Mouse (Mus musculus): ENCODE results near the gene Acer3.

Acer3 gene

DNA sequence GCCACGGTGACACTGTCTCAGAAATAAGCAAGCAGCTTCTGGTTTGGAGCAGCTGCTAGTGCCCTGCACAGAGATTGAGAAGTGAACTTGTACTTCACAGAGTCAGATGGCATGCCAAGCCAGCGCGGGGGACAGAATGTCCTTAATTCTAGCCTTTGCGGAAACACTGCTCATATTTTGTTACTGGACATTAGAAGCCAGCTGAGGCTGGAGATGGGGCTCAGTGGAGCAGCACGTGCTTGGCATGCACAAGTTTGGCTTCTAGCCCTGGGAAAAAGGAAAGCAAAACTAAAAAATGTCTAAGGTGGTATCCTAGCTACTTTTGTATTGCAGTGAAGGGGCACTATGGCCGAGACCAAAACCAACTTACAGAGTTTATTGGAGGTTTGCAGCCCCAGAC is 135.7 kb downstream of the Acer3 start:
- no peak for DNase-seq (ENCODE audit: low read depth, low spot score)

DNA sequence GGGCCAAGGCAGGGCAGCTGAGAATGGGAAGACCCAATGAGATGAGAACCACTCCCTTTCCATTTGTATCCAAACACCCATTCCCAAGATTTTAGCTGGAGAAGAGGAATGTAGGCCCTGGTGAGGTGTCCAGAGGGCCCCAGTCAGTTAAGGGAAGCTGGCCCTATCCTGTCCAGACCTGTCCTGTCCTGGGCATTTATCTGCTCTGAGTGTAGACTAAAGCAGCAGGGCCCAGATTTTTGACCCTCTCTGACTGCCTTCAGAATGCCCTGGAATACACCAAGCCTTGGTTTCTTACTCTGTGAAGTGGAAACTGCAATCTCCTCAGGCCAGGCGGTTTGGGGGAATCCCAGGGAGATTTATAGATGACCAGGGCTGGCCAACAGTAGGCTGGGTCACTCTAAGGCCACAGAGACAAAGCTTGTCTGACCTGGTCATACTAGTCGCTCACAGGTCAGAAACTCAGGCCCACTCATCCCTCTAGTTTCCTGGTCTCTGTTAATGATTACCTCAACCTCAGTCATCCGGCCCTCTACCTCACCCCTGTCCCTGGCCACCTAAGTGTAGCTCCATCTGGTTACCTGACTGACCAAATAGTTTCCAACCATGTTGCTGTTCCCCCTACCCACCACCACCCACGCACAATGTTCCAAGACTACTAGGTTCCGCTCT is 142.3 kb downstream of the Acer3 start:
- DNase-seq (ENCODE audit: low read depth, low spot score) = no peak

DNA sequence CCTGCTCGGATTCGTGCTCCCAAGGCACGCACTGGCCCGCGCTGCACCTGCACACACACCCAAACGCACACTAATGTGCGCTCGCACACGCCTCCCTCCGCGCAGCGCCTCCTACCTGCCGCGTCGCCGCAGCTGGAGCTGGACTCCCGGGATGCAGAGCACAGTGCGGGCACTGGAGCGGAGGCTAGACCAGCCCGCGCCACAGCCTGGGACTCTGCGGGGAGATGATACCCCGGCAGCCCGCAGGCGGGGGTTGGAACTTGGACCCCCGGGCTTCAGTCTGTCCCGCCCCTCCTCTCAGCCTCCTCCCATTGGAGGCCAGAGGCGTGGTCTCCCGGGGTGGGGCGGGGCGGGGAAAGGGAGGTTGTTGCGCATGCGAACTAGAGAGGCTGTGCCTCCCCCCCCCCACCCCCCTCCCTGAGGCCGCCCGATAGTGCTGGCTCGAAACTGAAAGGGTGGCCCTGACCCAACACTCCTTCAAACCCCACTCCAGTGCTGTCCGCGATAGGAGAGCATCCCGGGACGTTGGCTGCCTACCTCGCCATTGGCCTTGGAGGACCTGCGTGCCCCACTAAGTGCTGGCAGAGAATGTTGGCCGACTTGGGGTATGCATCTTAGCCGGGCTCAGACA is 143.0 kb downstream of the Acer3 start, which contains the start of gene Capn5:
Gene Capn5, minus strand, starts transcription at position 346 of the 631 bp plus-strand sequence.
- peak; percentile 85 for DNase-seq (ENCODE audit: low read depth, low spot score)

DNA sequence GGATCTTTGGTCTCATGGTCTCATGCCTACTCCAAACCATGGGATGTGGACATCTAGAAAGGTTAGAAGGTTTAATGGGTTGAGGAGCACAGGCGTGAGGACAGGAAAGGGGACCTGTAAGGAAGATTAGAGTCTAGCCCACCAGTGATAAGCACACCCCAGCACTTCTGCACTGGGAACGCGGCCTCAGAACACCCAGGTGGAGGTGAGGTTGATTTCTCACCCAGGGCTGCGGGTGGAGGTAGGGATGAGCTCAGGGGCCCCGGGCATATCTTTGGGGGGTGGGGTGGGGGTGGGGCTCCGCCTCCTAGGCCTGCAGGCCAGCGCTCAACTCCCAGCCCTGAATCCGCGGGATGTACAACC is 143.5 kb downstream of the Acer3 start:
- no peak for DNase-seq (ENCODE audit: low read depth, low spot score)

DNA sequence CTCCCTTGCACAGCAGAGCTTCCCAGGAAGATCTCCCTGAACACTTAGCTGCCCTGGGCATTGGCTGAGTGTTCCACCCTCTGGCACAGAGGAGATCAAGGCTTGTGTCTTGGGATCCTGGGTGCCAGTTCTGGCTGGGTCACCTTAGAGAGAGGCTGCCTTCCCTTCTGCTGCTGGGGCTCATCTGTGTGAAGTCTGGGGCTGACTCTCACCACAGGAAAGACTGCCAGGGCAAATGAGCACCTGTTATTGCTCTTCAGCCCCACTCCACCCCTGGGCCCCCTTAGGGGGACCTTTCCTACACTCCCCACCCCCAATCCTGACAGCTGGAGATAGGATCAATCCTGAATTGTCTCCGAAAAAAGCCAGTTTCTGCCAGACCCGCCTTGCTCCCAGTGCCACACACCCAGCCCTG is 143.9 kb downstream of the Acer3 start:
- no peak for DNase-seq (ENCODE audit: low read depth, low spot score)

GRCm38 (mm10) chr7:98176322-98177070 is 144.5 kb downstream of the Acer3 start:
- no peak for DNase-seq (ENCODE audit: low read depth, low spot score)

DNA sequence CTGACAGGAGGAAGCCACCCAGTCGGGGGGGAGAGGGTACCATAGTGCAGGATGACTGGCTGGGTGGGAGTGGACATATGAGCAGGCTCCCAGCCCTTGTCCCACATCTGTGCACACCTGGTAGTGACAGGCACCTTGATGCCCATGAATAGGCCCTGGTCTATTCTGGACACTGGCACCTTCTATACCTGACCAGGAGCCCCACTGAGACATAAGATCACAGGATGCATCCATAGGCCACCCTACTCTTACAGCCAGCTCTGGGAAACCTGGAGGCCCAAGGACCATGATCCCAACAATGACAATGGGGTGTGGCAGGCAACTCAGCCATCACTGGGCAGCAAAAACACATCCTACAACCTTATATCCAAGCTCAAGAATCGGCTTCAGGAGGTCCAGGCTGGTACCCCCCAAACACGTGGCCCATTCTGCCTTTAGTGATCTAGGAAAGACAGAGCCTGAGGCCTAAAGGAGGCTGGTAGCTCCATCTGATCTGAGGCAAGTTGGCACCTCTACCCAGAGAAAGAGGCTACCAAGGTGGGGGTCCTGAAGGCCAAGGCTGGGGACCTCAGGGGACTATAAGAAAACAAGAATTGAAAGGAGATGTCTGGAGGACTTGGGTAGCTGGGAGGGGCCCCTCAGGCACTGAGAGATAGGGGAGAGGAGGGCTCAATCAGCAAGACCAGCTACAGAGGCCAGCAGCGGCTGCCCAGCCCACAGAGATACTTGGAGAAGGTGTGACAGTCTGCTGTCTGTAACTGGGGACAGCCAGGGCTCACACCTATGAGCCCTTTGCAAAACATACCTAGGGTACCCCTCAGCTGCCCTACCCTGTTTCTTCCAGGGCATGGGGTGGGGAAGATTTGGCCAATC is 145.9 kb downstream of the Acer3 start:
- no peak for DNase-seq (ENCODE audit: low read depth, low spot score)

DNA sequence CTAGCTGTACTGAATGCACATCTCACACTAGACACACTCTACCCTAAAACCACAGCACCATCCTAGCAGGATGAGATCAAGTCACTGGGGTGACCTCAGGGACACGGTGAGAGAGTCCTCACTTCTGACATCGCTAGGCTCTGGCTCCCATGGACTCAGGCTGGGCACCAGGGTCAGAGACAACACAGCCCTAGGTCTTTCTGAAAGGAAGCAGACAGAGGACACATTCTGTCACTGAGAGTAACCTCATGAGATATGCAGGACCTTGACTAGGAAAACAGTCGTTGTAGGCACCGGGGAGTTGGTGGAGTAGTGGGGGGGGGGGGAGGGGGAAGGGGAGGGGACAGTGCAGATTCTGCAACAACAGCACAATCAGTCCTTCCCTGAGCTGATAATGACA is 147.6 kb downstream of the Acer3 start:
- no peak for DNase-seq (ENCODE audit: low read depth, low spot score)

DNA sequence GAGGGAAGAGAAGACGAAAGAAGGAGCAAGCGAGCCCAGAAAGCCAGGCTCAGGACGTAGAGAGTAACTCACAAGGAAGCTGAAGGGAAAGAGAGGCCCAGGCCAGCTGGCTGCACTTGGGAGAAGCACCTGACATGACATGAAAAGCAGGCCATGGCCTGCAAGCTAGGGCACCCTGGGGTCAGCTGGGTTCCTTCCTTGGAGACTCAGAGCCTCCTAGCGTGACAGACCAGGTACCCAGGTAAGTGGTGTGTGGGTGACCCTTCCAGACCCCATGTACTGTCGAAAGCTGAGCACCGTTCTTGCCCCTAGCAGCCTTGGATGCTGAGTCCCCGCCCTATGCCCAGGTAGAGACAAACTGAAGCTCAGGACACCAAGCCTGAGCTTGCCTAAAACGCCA is 148.3 kb downstream of the Acer3 start:
- DNase-seq (ENCODE audit: low read depth, low spot score) = no peak

DNA sequence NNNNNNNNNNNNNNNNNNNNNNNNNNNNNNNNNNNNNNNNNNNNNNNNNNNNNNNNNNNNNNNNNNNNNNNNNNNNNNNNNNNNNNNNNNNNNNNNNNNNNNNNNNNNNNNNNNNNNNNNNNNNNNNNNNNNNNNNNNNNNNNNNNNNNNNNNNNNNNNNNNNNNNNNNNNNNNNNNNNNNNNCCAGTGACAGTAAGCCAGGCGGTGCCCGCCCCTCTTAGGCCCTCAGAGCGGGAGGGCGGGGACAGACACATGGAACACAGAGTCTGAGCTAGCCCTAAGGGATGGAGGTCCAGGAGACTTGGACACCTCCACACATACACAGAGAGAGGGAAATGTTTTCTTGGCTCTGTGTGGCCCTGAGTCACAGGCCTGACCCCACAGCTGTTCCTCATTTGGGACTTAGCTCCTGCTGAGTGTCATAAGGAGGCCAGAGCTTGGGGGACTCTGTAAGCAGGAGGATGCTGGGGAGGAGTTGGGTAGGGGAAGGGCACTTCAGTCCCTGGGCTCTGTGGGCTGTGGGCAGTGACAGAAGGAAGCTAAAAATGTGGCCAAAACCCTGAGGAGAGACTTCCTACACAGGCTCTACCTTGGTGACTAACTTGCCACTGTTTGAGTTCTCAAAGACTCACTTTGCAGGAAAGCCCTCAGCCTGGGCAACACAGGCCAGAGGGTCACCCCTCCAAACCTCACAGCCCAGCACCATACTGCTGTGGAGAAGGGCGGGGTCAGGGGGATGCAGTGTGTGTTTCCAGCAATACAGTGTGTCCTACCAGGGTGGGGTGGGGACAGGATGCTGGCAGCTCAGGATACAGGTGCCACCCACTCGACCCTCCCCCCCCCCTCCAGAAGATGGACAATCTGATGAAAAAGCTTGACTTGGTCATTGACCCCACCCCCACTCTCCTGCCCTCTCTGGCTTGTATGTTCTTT is 149.6 kb downstream of the Acer3 start:
- no peak for DNase-seq (ENCODE audit: low read depth, low spot score)

DNA sequence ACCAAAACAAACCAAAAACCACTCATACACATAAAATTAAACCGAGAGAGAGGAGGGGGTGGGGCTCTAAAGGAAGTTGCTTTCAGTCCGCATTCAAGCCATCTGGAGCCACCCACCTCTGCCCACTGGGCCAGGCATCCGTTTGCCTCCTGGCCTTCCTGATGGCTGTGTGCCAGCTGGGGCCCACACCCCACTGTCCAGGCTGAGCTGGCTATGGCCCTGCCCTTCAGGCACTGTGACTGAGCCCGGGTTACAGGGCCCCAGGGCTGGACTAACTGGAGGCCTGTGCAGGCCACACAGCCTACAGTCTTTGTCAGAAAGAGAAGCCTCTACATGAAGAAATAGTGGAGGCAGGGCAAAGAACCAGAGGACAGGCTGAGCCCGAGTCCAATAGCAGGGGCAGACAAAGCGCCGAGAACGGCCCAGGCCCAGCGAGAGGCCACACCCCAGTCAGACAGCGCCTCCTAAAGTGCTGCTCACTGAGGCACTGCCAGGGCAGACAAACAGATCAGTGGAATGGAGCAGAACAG is 155.9 kb downstream of the Acer3 start:
- no peak for DNase-seq (ENCODE audit: low read depth, low spot score)

DNA sequence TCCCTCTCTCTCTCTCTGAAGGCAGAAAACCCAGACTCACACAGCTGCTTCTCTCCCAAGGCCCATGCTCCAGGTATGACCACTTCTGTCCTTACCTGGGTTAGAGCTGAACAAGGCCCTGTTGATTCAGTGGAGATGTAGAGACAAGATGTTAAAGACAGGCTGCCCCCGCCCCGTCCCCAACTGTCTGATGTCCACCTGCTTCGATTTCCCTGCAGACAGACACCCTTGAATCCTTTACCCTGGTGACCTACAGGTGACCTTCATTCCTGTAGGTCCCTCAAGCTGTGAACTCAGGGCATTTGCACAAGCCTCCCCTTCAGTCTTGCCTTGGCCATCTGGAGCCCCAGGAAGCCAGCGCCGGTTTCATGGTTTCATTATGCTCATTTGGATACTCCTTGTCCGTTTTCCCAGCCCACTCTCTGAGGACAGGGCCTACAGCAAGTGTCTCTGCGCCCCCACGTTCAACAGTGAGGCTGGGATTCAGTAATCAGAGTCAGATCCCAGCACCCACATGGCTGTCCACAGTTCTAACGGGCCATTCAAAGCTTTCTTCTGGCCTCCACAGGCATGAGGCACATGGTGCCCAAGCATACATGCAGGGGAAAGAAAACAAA is 156.5 kb downstream of the Acer3 start:
- DNase-seq (ENCODE audit: low read depth, low spot score) = no peak

DNA sequence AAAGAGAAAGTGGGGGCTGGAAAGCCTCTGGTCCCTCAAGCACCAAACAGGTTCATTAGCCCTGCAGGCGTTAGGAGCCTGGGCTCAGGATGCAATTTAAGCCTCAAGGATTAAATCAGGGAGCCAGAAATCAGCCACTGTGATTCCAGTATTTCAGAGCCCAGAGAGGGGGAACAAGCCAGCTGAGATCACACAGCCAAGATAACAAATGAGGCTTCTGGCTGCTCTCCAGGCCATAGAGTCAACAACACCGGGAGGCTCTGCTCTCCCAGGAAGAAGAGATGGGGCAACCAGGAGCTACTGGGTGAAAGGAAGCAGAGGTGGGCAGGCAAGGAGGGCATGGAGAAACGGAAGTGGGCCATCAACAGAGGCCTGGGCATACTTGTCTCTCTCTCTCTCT is 157.3 kb downstream of the Acer3 start:
- no peak for DNase-seq (ENCODE audit: low read depth, low spot score)

DNA sequence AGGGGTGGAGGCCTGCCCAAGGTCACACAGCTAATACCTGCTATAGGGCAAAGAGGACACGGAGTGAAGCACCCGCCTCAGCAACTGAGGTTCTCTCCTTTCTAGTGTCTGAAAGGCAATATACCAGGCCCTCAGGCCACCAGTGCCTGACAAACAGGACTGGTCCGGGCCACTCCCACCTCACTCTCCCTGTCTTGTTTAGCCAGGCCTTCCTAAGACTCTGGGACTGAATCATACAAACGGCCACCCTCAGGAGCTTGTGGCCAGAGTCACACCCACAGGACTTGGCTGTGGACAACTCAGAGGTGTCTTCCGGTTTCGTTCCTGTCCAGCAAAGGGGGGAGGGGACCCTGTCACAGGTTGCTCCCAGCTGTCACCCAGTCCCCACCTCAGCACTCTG is 158.8 kb downstream of the Acer3 start:
- DNase-seq (ENCODE audit: low read depth, low spot score) = no peak

GRCm38 (mm10) chr7:98160041-98160740 is 160.8 kb downstream of the Acer3 start:
- DNase-seq (ENCODE audit: low read depth, low spot score) = no peak

- no peak for DNase-seq (ENCODE audit: low read depth, low spot score)
Measured at GRCm38 (mm10) chr7:98158481-98158880, 162.5 kb downstream of the Acer3 start.

GRCm38 (mm10) chr7:98157636-98158332 is 163.2 kb downstream of the Acer3 start:
- peak; percentile 76 for DNase-seq (ENCODE audit: low read depth, low spot score)
